Mouse (Mus musculus): ENCODE measurements around the gene Gfm2.
A peak's percentile ranks its signal among the peaks of the same experiment; 100 is the strongest.

DNA sequence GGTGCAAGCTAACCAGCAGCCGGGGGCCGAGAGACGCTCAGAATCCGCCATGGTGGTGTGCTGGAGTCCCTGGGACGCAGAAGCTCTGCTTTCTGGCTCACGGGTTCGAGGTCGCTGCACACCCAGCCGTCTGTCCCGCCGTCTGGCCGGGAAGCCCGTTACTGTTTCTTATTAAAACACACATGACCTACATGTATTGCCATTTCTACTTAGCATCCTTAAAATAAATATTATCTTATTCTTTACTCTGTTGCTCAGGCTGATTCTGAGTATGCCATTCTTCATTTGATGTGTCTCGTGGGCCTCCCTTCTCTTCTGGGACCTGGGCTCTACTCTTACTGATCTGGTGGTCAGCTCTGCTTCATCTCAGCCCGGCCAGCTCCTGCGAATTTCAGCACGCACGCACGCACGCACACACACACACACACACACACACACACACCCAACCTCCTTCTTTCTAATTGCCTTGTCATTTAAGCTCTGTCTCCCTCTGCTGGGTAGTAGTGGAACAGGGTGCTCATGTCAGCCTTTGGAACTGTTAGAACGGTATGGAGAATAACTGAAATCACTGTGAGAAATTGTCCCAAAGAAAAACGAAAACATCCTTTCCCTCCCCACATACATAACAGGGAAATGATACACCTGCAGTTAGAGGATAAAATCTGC, 38.4 kb upstream of the Gfm2 start, which contains the start of gene Gm6169:
- TF ChIP-seq EP300 (optimal IDR thresholded peaks at IDR 0.05) (no peak), CTCF (IDR thresholded peaks at IDR 0.05; ENCODE audit: low read depth) (peak; percentile 94)

Data from stomach, postnatal 0 days (tissue).